Comparison of ENCODE assay signal across 10 mouse cellular contexts in genomic region chr19:37777961-37778360, GRCm38 (mm10).
DNase-seq lines count a peak whose midpoint lies in the region; ATAC-seq and TF ChIP-seq lines count a peak whose summit lies in the region.
"Had no signal": no experiment of that assay in that cellular context is flagged by ENCODE, and none has a peak within 500 bp of the region (broad histone marks: within the 10 kb centered on the region; RNA-seq: fewer than 3 reads in every experiment).

No protein-coding gene starts in this region.

- peak; percentile 22 for DNase-seq in heart, postnatal 4 days
- no peak for DNase-seq in heart, embryonic 10.5 days (ENCODE audit: low spot score)
- DNase-seq in MEL-GATA-1-ER (ENCODE audit: extremely low read depth, low read depth) (peak; percentile 8), ZHBTc4 (ENCODE audit: low read depth, low spot score) (peak; percentile 27)
- peak; percentile 63 for DNase-seq in hindbrain, postnatal 0 days (ENCODE audit: low spot score)
- DNase-seq: cerebellum, adult 9-11 months had no signal

- 0 out of 2 replicates have a peak, but pooled peaks cover 4% of the 10 kb centered on the region for H3K4me1 ChIP-seq in heart, embryonic 10.5 days
- no peaks in the 10 kb centered on the region for H3K4me1 ChIP-seq in hindbrain, postnatal 0 days (ENCODE audit: insufficient read depth, low read length)
- no peaks in the 10 kb centered on the region for H3K4me1 ChIP-seq in intestine, embryonic 16.5 days (ENCODE audit: control insufficient read depth, insufficient read depth, low read length)
- H3K4me1 ChIP-seq: kidney, embryonic 15.5 days; limb, embryonic 12.5 days had no signal

- no peak overlapping the region for H3K4me2 ChIP-seq in hindbrain, postnatal 0 days (ENCODE audit: low read depth, low read length)
- H3K4me2 ChIP-seq in intestine, embryonic 16.5 days (ENCODE audit: low read depth, low read length): no peak overlapping the region
- H3K4me2 ChIP-seq: kidney, embryonic 15.5 days; limb, embryonic 12.5 days had no signal

- no peaks in the 10 kb centered on the region for H3K27me3 ChIP-seq in heart, embryonic 10.5 days (ENCODE audit: insufficient read depth, poor library complexity, severe bottlenecking)
- no peaks in the 10 kb centered on the region for H3K27me3 ChIP-seq in hindbrain, postnatal 0 days (ENCODE audit: insufficient read depth, low read length)
- H3K27me3 ChIP-seq in intestine, embryonic 16.5 days (replicated peaks; ENCODE audit: control insufficient read depth, insufficient read depth, low read length): no peaks in the 10 kb centered on the region
- H3K27me3 ChIP-seq: kidney, embryonic 15.5 days; limb, embryonic 12.5 days had no signal

- no peaks in the 10 kb centered on the region for H3K36me3 ChIP-seq in heart, embryonic 10.5 days
- no peaks in the 10 kb centered on the region for H3K36me3 ChIP-seq in hindbrain, postnatal 0 days (ENCODE audit: insufficient read depth, low read length)
- H3K36me3 ChIP-seq in intestine, embryonic 16.5 days (ENCODE audit: control insufficient read depth, insufficient read depth, low read length): no peaks in the 10 kb centered on the region
- H3K36me3 ChIP-seq: kidney, embryonic 15.5 days; limb, embryonic 12.5 days had no signal

- no peaks in the 10 kb centered on the region for H3K9me3 ChIP-seq in heart, embryonic 10.5 days
- H3K9me3 ChIP-seq in hindbrain, postnatal 0 days (ENCODE audit: low read length): no peaks in the 10 kb centered on the region
- no peaks in the 10 kb centered on the region for H3K9me3 ChIP-seq in intestine, embryonic 16.5 days (ENCODE audit: control insufficient read depth, low read length)
- H3K9me3 ChIP-seq: kidney, embryonic 15.5 days; limb, embryonic 12.5 days had no signal

- no peak overlapping the region for H3K9ac ChIP-seq in hindbrain, postnatal 0 days (replicated peaks; ENCODE audit: low read length)
- no peak overlapping the region for H3K9ac ChIP-seq in intestine, embryonic 16.5 days (ENCODE audit: low read depth, low read length)
- H3K9ac ChIP-seq: kidney, embryonic 15.5 days; limb, embryonic 12.5 days had no signal

- 72% methylated on average over 6 of the region's 6 CpGs for WGBS in heart, embryonic 10.5 days
- WGBS in hindbrain, postnatal 0 days: 22% methylated on average over 6 of the region's 6 CpGs
- WGBS in intestine, embryonic 16.5 days: 78% methylated on average over 6 of the region's 6 CpGs

- ATAC-seq in hindbrain, postnatal 0 days: peak; percentile 84
- ATAC-seq in monocyte, adult 5-6 weeks (replicated peaks; ENCODE audit: insufficient number of reproducible peaks, low FRiP score, low TSS enrichment, poor library complexity, severe bottlenecking): no peak
- no peak for ATAC-seq in intestine, embryonic 16.5 days

- no peak overlapping the region for H3K27ac ChIP-seq in heart, embryonic 10.5 days
- no peak overlapping the region for H3K27ac ChIP-seq in hindbrain, postnatal 0 days
- no peak overlapping the region for H3K27ac ChIP-seq in intestine, embryonic 16.5 days (ENCODE audit: low read length)
- H3K27ac ChIP-seq: kidney, embryonic 15.5 days; limb, embryonic 12.5 days had no signal

- TF ChIP-seq CTCF in hindbrain, postnatal 0 days (IDR thresholded peaks at IDR 0.05; ENCODE audit: low read depth): no peak

- no peak overlapping the region for H3K4me3 ChIP-seq in heart, embryonic 10.5 days
- H3K4me3 ChIP-seq in hindbrain, postnatal 0 days (ENCODE audit: low read length): no peak overlapping the region
- H3K4me3 ChIP-seq in intestine, embryonic 16.5 days (ENCODE audit: low read length): no peak overlapping the region
- H3K4me3 ChIP-seq: kidney, embryonic 15.5 days; limb, embryonic 12.5 days had no signal
